Mouse (Mus musculus) cortical plate, adult 2 months (tissue): ENCODE results near the gene Cdh7.

Experiments used
- CTCF ChIP-seq: fragments of 200-500 bp; IDR thresholded peaks from 2 replicates; pipeline ENCODE4 v1.5.1; 2011; ENCODE audit warnings: mild to moderate bottlenecking, control low read depth, low read length; ENCODE audit not compliant: insufficient read depth; ENCODE audit errors: extremely low read depth
- POLR2A ChIP-seq: fragments of 200-500 bp; IDR thresholded peaks from 2 replicates; pipeline ENCODE4 v1.6.1; 2011; ENCODE audit warnings: mild to moderate bottlenecking, low read length, control low read depth; ENCODE audit not compliant: insufficient read depth; ENCODE audit errors: extremely low read depth

GRCm38 (mm10) chr1:109983537-109983912 lies 1.3 kb downstream of the Cdh7 start:
- TF ChIP-seq CTCF (no peak), POLR2A (no peak)
